Mouse (Mus musculus): ENCODE results near the gene Surf2. TPM values are rescaled to one million over a fixed set of nuclear protein-coding genes. Genes with fewer than 3 reads are reported as not detected.
A peak's percentile ranks its signal among the peaks of the same experiment; 100 is the strongest.

Gene Surf2
- total RNA-seq, 1 experiment: 32.3 TPM

DNA sequence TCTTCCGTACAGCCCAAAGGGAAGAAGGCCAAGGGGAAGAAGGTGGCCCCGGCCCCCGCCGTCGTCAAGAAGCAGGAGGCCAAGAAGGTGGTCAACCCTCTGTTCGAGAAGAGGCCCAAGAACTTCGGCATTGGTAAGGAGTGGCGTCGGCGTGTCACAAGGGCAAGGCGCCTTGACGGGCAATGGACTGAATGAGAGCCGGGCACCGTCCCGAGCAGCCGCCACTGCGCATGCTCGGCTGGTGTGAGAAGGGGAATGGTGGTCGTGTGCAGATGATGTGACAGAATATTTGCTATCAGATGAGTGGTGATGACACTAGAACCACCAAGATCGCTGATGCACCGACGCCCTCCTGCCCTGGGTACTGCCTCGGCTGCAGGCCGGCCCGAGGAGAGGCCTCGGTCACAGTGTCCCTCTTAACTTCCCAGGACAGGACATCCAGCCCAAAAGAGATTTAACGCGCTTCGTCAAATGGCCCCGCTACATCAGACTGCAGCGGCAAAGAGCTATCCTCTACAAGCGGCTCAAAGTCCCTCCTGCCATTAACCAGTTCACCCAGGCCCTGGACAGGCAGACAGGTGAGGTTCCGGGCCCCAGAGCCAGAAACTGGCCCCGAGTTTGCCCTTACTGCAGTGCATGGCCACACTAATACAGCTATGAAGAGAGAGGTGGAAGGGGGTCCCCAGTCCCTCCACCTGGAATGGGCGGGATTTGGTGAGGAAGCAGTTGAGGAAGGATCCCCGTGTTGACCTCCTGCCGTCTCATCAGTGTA, 5.0 kb upstream of the Surf2 start:
- Histone ChIP-seq H3K4me3 (ENCODE audit: insufficient read depth in 1 of 2, low read depth in 1 of 2, low read length in 2 of 2, poor library complexity in 1 of 2, severe bottlenecking in 1 of 2) (peak overlapping the region; percentile 91 to 94), H3K9me3 (ENCODE audit: control insufficient read depth, insufficient read depth, low read depth, low read length) (no peaks in the 10 kb centered on the region), H3K9ac (ENCODE audit: insufficient read depth, low read depth, low read length, poor library complexity, severe bottlenecking) (peak overlapping the region; percentile 99), H3K36me3 (ENCODE audit: control insufficient read depth, insufficient read depth, low read length, poor library complexity, severe bottlenecking) (peaks cover 55% of the 10 kb centered on the region), H3K27ac (ENCODE audit: insufficient read depth, low read depth, low read length, poor library complexity, severe bottlenecking) (peak overlapping the region; percentile 92), H3K4me1 (ENCODE audit: control insufficient read depth in 2 of 2, insufficient read depth in 2 of 2, low read length in 2 of 2, poor library complexity in 1 of 2) (peaks cover 0 to 5% of the 10 kb centered on the region in 2 experiments; a peak in 1 of 4 replicates)
- no peak for DNase-seq (ENCODE audit: low read depth, low spot score)
- TF ChIP-seq CHD2 (IDR thresholded peaks at IDR 0.05; ENCODE audit: low read depth, low read length): no peak
- no peak for TF ChIP-seq HCFC1 (IDR thresholded peaks at IDR 0.05; ENCODE audit: borderline replicate concordance, insufficient read depth, low read length)
- no peak for TF ChIP-seq ZNF384 (IDR thresholded peaks at IDR 0.05; ENCODE audit: low read depth, low read length)
- TF ChIP-seq MAFK (IDR thresholded peaks at IDR 0.05; ENCODE audit: insufficient read depth, low read depth, low read length): no peak
- no peak for TF ChIP-seq ZC3H11A (IDR thresholded peaks at IDR 0.05; ENCODE audit: borderline replicate concordance, low read depth, low read length)
- in situ Hi-C loops (cut with MboI; ENCODE audit: low sequenced_read_pairs in 2 of 2, unreplicated experiment in 2 of 2): loop anchor here in 1 of 2 experiments (25.0 kb wide), 1 partner anchor 474 kb away; the partner anchor contains the start of gene Sec16a

DNA sequence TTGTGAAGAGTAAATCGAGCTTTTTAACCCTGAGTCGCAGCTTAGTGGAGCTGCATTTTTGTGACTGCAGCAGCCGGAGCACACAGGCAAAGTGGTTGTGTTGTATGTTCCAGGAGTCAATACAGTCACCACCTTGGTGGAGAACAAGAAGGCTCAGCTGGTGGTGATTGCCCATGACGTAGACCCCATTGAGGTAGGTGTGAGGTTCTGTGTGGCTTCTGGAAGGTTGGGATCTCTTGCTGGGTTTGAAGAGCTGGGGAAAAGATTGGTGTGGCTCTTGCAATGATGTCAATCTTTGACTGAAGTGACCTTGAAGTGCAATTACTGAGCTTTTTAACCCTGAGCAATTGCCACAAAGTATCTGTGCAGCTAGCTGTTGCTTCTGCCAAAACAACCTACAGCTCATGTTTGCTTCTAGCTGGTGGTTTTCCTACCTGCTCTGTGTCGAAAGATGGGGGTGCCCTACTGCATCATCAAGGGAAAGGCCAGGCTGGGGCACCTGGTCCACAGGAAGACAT, 3.9 kb upstream of the Surf2 start:
- H3K4me1 ChIP-seq (ENCODE audit: control insufficient read depth in 2 of 2, insufficient read depth in 2 of 2, low read length in 2 of 2, poor library complexity in 1 of 2): peaks cover 0 to 8% of the 10 kb centered on the region in 2 experiments; a peak in 1 of 4 replicates
- peak overlapping the region; percentile 99 for H3K9ac ChIP-seq (ENCODE audit: insufficient read depth, low read depth, low read length, poor library complexity, severe bottlenecking)
- in situ Hi-C loops (cut with MboI; ENCODE audit: low sequenced_read_pairs in 2 of 2, unreplicated experiment in 2 of 2): loop anchor here in 1 of 2 experiments (25.0 kb wide), 1 partner anchor 475 kb away; the partner anchor contains the start of gene Sec16a
- H3K4me3 ChIP-seq (ENCODE audit: insufficient read depth in 1 of 2, low read depth in 1 of 2, low read length in 2 of 2, poor library complexity in 1 of 2, severe bottlenecking in 1 of 2): peak overlapping the region; percentile 91 to 94
- no peak overlapping the region for H3K27ac ChIP-seq (ENCODE audit: insufficient read depth, low read depth, low read length, poor library complexity, severe bottlenecking)
- no peaks in the 10 kb centered on the region for H3K9me3 ChIP-seq (ENCODE audit: control insufficient read depth, insufficient read depth, low read depth, low read length)
- H3K36me3 ChIP-seq (ENCODE audit: control insufficient read depth, insufficient read depth, low read length, poor library complexity, severe bottlenecking): peaks cover 50% of the 10 kb centered on the region
- no peak for TF ChIP-seq ZC3H11A (IDR thresholded peaks at IDR 0.05; ENCODE audit: borderline replicate concordance, low read depth, low read length)
- TF ChIP-seq CHD2 (IDR thresholded peaks at IDR 0.05; ENCODE audit: low read depth, low read length): no peak
- no peak for TF ChIP-seq MAFK (IDR thresholded peaks at IDR 0.05; ENCODE audit: insufficient read depth, low read depth, low read length)
- no peak for TF ChIP-seq HCFC1 (IDR thresholded peaks at IDR 0.05; ENCODE audit: borderline replicate concordance, insufficient read depth, low read length)
- no peak for TF ChIP-seq ZNF384 (IDR thresholded peaks at IDR 0.05; ENCODE audit: low read depth, low read length)
- no peak for DNase-seq (ENCODE audit: low read depth, low spot score)

DNA sequence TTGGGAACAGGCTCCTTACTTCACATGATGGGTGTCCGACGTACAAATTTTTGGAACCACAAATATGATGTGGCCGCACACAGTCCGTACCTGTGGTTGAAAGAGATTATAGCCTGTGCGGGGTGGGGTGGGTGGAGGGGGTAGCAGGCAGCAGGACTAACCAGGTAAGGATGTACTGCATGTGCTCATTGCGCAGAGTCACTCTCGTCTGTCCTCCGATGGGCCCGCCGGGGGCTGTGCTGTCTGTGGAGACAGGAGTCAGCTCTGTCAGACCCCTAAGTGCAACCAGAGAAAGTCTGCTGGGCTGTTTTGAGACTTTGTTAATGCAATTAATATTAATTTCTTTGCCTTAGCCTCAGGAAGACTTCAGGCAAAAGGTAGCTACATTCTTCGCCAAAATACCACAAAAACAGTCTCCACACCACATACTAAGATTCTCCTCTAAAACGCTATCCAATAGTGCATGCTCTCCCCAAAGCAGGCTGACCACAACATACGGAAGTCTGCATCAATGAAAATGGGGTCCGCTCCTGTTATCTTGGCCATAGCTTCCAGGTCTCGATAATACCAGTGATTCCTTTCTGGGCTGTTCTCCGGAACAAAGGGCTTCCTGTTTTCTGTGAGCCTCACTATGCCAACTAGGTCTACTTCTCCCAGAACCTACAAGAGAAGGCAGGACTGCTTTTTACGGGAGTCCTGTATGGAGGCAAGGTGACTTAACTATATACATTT, 2.6 kb upstream of the Surf2 start:
- H3K4me3 ChIP-seq (ENCODE audit: insufficient read depth in 1 of 2, low read depth in 1 of 2, low read length in 2 of 2, poor library complexity in 1 of 2, severe bottlenecking in 1 of 2): peak overlapping the region in 1 of 2 experiments; percentile 36; a peak in 2 of 4 replicates
- H3K9ac ChIP-seq (ENCODE audit: insufficient read depth, low read depth, low read length, poor library complexity, severe bottlenecking): peak overlapping the region; percentile 24; the same call in 1 of the 2 replicates
- DNase-seq (ENCODE audit: low read depth, low spot score): no peak
- peaks cover 0 to 9% of the 10 kb centered on the region in 2 experiments; a peak in 1 of 4 replicates for H3K4me1 ChIP-seq (ENCODE audit: control insufficient read depth in 2 of 2, insufficient read depth in 2 of 2, low read length in 2 of 2, poor library complexity in 1 of 2)
- TF ChIP-seq CHD2 (IDR thresholded peaks at IDR 0.05; ENCODE audit: low read depth, low read length) (no peak), ZNF384 (IDR thresholded peaks at IDR 0.05; ENCODE audit: low read depth, low read length) (no peak), ZC3H11A (IDR thresholded peaks at IDR 0.05; ENCODE audit: borderline replicate concordance, low read depth, low read length) (no peak), MAFK (IDR thresholded peaks at IDR 0.05; ENCODE audit: insufficient read depth, low read depth, low read length) (no peak), HCFC1 (IDR thresholded peaks at IDR 0.05; ENCODE audit: borderline replicate concordance, insufficient read depth, low read length) (no peak)
- H3K9me3 ChIP-seq (ENCODE audit: control insufficient read depth, insufficient read depth, low read depth, low read length): no peaks in the 10 kb centered on the region
- 0 out of 2 replicates have a peak overlapping the region, but pooled peaks have one; percentile 9 for H3K27ac ChIP-seq (ENCODE audit: insufficient read depth, low read depth, low read length, poor library complexity, severe bottlenecking)
- H3K36me3 ChIP-seq (ENCODE audit: control insufficient read depth, insufficient read depth, low read length, poor library complexity, severe bottlenecking): peaks cover 48% of the 10 kb centered on the region
- in situ Hi-C loops (cut with MboI; ENCODE audit: low sequenced_read_pairs in 2 of 2, unreplicated experiment in 2 of 2): loop anchor here in 1 of 2 experiments (25.0 kb wide), 1 partner anchor 476 kb away; the partner anchor contains the start of gene Sec16a

Measured in ES-E14 (cell line).